Mouse (Mus musculus): ENCODE results near the gene Gm42906. TPM values are rescaled to one million over a fixed set of nuclear protein-coding genes. Genes with fewer than 3 reads are reported as not detected.
A peak's percentile ranks its signal among the peaks of the same experiment; 100 is the strongest.

The Gm42906 gene
- polyA plus RNA-seq, 1 experiment from 2014 or later = not detected

GRCm38 (mm10) chr5:151298371-151298770 is 129.6 kb downstream of the Gm42906 start:
- Histone ChIP-seq H3K36me3 (replicated peaks; ENCODE audit: insufficient read depth, low read length) (no peaks in the 10 kb centered on the region), H3K9me3 (ENCODE audit: low read length) (no peaks in the 10 kb centered on the region), H3K27me3 (ENCODE audit: insufficient read depth, low read length) (no peaks in the 10 kb centered on the region), H3K4me1 (ENCODE audit: insufficient read depth) (no peaks in the 10 kb centered on the region), H3K4me2 (ENCODE audit: low read depth, low read length) (no peak overlapping the region), H3K4me3 (ENCODE audit: low read depth, low read length) (no peak overlapping the region), H3K27ac (ENCODE audit: low read depth) (no peak overlapping the region), H3K9ac (replicated peaks) (no peak overlapping the region)
- DNase-seq (no peak), ATAC-seq (no peak)
- TF ChIP-seq EP300 (IDR thresholded peaks at IDR 0.05; ENCODE audit: low read depth) (no peak), CTCF (IDR thresholded peaks at IDR 0.05; ENCODE audit: low read depth) (no peak)
- 67% methylated on average over 4 of the region's 4 CpGs for WGBS (ENCODE audit: insufficient replicate concordance)

- H3K36me3 ChIP-seq (replicated peaks; ENCODE audit: insufficient read depth, low read length) = no peaks in the 10 kb centered on the region
- H3K4me2 ChIP-seq (ENCODE audit: low read depth, low read length) = no peak overlapping the region
- no peak for DNase-seq
- no peaks in the 10 kb centered on the region for H3K9me3 ChIP-seq (ENCODE audit: low read length)
- WGBS (ENCODE audit: insufficient replicate concordance) = 52% methylated on average over 4 of the region's 4 CpGs
- no peak overlapping the region for H3K27ac ChIP-seq (ENCODE audit: low read depth)
- TF ChIP-seq EP300 (IDR thresholded peaks at IDR 0.05; ENCODE audit: low read depth) = no peak
- TF ChIP-seq CTCF (IDR thresholded peaks at IDR 0.05; ENCODE audit: low read depth) = no peak
- H3K9ac ChIP-seq (replicated peaks) = no peak overlapping the region
- H3K27me3 ChIP-seq (ENCODE audit: insufficient read depth, low read length) = no peaks in the 10 kb centered on the region
- H3K4me3 ChIP-seq (ENCODE audit: low read depth, low read length) = no peak overlapping the region
- H3K4me1 ChIP-seq (ENCODE audit: insufficient read depth) = no peaks in the 10 kb centered on the region
- ATAC-seq = peak; percentile 53
Measured at GRCm38 (mm10) chr5:151296244-151296643, 131.7 kb downstream of the Gm42906 start.

GRCm38 (mm10) chr5:151293591-151293990 is 134.4 kb downstream of the Gm42906 start:
- Histone ChIP-seq H3K4me1 (ENCODE audit: insufficient read depth) (no peaks in the 10 kb centered on the region), H3K27me3 (ENCODE audit: insufficient read depth, low read length) (no peaks in the 10 kb centered on the region), H3K9me3 (ENCODE audit: low read length) (no peaks in the 10 kb centered on the region), H3K4me3 (ENCODE audit: low read depth, low read length) (no peak overlapping the region), H3K4me2 (ENCODE audit: low read depth, low read length) (no peak overlapping the region), H3K9ac (replicated peaks) (no peak overlapping the region), H3K36me3 (replicated peaks; ENCODE audit: insufficient read depth, low read length) (no peaks in the 10 kb centered on the region), H3K27ac (ENCODE audit: low read depth) (no peak overlapping the region)
- ATAC-seq = no peak
- DNase-seq = no peak
- no peak for TF ChIP-seq CTCF (IDR thresholded peaks at IDR 0.05; ENCODE audit: low read depth)
- TF ChIP-seq EP300 (IDR thresholded peaks at IDR 0.05; ENCODE audit: low read depth) = no peak
- 76% methylated on average over 4 of the region's 4 CpGs for WGBS (ENCODE audit: insufficient replicate concordance)

- no peak for ATAC-seq
- DNase-seq = peak; percentile 55
- 19% methylated on average over 1 of the region's 1 CpGs for WGBS (ENCODE audit: insufficient replicate concordance)
- no peak overlapping the region for H3K9ac ChIP-seq (replicated peaks)
- TF ChIP-seq CTCF (IDR thresholded peaks at IDR 0.05; ENCODE audit: low read depth) (peak; percentile 74), EP300 (IDR thresholded peaks at IDR 0.05; ENCODE audit: low read depth) (no peak)
- no peaks in the 10 kb centered on the region for H3K9me3 ChIP-seq (ENCODE audit: low read length)
- no peaks in the 10 kb centered on the region for H3K36me3 ChIP-seq (replicated peaks; ENCODE audit: insufficient read depth, low read length)
- H3K27me3 ChIP-seq (ENCODE audit: insufficient read depth, low read length) = no peaks in the 10 kb centered on the region
- no peaks in the 10 kb centered on the region for H3K4me1 ChIP-seq (ENCODE audit: insufficient read depth)
- no peak overlapping the region for H3K4me2 ChIP-seq (ENCODE audit: low read depth, low read length)
- H3K27ac ChIP-seq (ENCODE audit: low read depth) = no peak overlapping the region
- no peak overlapping the region for H3K4me3 ChIP-seq (ENCODE audit: low read depth, low read length)
Measured at GRCm38 (mm10) chr5:151292310-151292709, 135.7 kb downstream of the Gm42906 start.

- Histone ChIP-seq H3K9ac (replicated peaks) (no peak overlapping the region), H3K27me3 (ENCODE audit: insufficient read depth, low read length) (no peaks in the 10 kb centered on the region), H3K27ac (ENCODE audit: low read depth) (no peak overlapping the region), H3K4me2 (ENCODE audit: low read depth, low read length) (no peak overlapping the region), H3K36me3 (replicated peaks; ENCODE audit: insufficient read depth, low read length) (no peaks in the 10 kb centered on the region), H3K4me1 (ENCODE audit: insufficient read depth) (no peaks in the 10 kb centered on the region), H3K9me3 (ENCODE audit: low read length) (no peaks in the 10 kb centered on the region), H3K4me3 (ENCODE audit: low read depth, low read length) (no peak overlapping the region)
- no peak for TF ChIP-seq CTCF (IDR thresholded peaks at IDR 0.05; ENCODE audit: low read depth)
- TF ChIP-seq EP300 (IDR thresholded peaks at IDR 0.05; ENCODE audit: low read depth) = no peak
- ATAC-seq (no peak), DNase-seq (no peak)
- 69% methylated on average over 1 of the region's 1 CpGs for WGBS (ENCODE audit: insufficient replicate concordance)
Measured at GRCm38 (mm10) chr5:151286331-151286730, 141.6 kb downstream of the Gm42906 start.

- Histone ChIP-seq H3K4me3 (ENCODE audit: low read depth, low read length) (no peak overlapping the region), H3K27me3 (ENCODE audit: insufficient read depth, low read length) (no peaks in the 10 kb centered on the region), H3K4me1 (ENCODE audit: insufficient read depth) (no peaks in the 10 kb centered on the region), H3K9me3 (ENCODE audit: low read length) (no peaks in the 10 kb centered on the region), H3K36me3 (replicated peaks; ENCODE audit: insufficient read depth, low read length) (no peaks in the 10 kb centered on the region), H3K27ac (ENCODE audit: low read depth) (no peak overlapping the region), H3K9ac (replicated peaks) (no peak overlapping the region), H3K4me2 (ENCODE audit: low read depth, low read length) (no peak overlapping the region)
- 79% methylated on average over 7 of the region's 7 CpGs for WGBS (ENCODE audit: insufficient replicate concordance)
- DNase-seq (no peak), ATAC-seq (no peak)
- TF ChIP-seq EP300 (IDR thresholded peaks at IDR 0.05; ENCODE audit: low read depth) = no peak
- TF ChIP-seq CTCF (IDR thresholded peaks at IDR 0.05; ENCODE audit: low read depth) = no peak
Measured at GRCm38 (mm10) chr5:151279531-151279930, 148.4 kb downstream of the Gm42906 start.

- DNase-seq = no peak
- H3K36me3 ChIP-seq (replicated peaks; ENCODE audit: insufficient read depth, low read length) = no peaks in the 10 kb centered on the region
- 76% methylated on average over 6 of the region's 6 CpGs for WGBS (ENCODE audit: insufficient replicate concordance)
- no peaks in the 10 kb centered on the region for H3K9me3 ChIP-seq (ENCODE audit: low read length)
- no peak for ATAC-seq
- H3K4me3 ChIP-seq (ENCODE audit: low read depth, low read length) = no peak overlapping the region
- H3K4me1 ChIP-seq (ENCODE audit: insufficient read depth) = no peaks in the 10 kb centered on the region
- H3K9ac ChIP-seq (replicated peaks) = no peak overlapping the region
- no peak overlapping the region for H3K27ac ChIP-seq (ENCODE audit: low read depth)
- TF ChIP-seq EP300 (IDR thresholded peaks at IDR 0.05; ENCODE audit: low read depth) (no peak), CTCF (IDR thresholded peaks at IDR 0.05; ENCODE audit: low read depth) (no peak)
- H3K4me2 ChIP-seq (ENCODE audit: low read depth, low read length) = no peak overlapping the region
- H3K27me3 ChIP-seq (ENCODE audit: insufficient read depth, low read length) = no peaks in the 10 kb centered on the region
Measured at GRCm38 (mm10) chr5:151277927-151278326, 150.0 kb downstream of the Gm42906 start.

All from liver, postnatal 0 days (tissue).